Mouse (Mus musculus): ENCODE measurements around the gene Osbp2. TPM values are rescaled to one million over a fixed set of nuclear protein-coding genes. Genes with fewer than 3 reads are reported as not detected.
A peak's percentile ranks its signal among the peaks of the same experiment; 100 is the strongest.

Gene Osbp2
- polyA plus RNA-seq, 1 experiment from 2014 or later, result 0.33 TPM

GRCm38 (mm10) chr11:3860361-3860760 lies 3.3 kb downstream of the Osbp2 start:
- H3K36me3 ChIP-seq, result no peaks in the 10 kb centered on the region
- WGBS, result 71% methylated on average over 4 of the region's 4 CpGs

GRCm38 (mm10) chr11:3859778-3860177 lies 3.9 kb downstream of the Osbp2 start:
- no peak for ATAC-seq (ENCODE audit: extremely low read depth, insufficient number of reproducible peaks, low FRiP score, low TSS enrichment)
- Histone ChIP-seq H3K4me3 (no peak overlapping the region), H3K9me3 (no peaks in the 10 kb centered on the region; the same call in 1 of the 2 replicates), H3K9ac (no peak overlapping the region), H3K4me1 (peaks cover 16% of the 10 kb centered on the region), H3K4me2 (no peak overlapping the region), H3K27ac (replicated peaks) (no peak overlapping the region), H3K27me3 (replicated peaks) (peaks cover 35% of the 10 kb centered on the region), H3K36me3 (no peaks in the 10 kb centered on the region)
- 89% methylated on average over 4 of the region's 4 CpGs for WGBS

More at GRCm38 (mm10) chr11:3860361-3860760, 3.3 kb downstream of the Osbp2 start:
- no peaks in the 10 kb centered on the region for H3K9me3 ChIP-seq
- H3K4me1 ChIP-seq, result peaks cover 16% of the 10 kb centered on the region
- no peak overlapping the region for H3K4me3 ChIP-seq
- no peak overlapping the region for H3K9ac ChIP-seq
- H3K27me3 ChIP-seq (replicated peaks), result peaks cover 40% of the 10 kb centered on the region
- H3K27ac ChIP-seq (replicated peaks), result no peak overlapping the region
- no peak for ATAC-seq (ENCODE audit: extremely low read depth, insufficient number of reproducible peaks, low FRiP score, low TSS enrichment)
- H3K4me2 ChIP-seq, result no peak overlapping the region

- Histone ChIP-seq H3K9me3 (no peaks in the 10 kb centered on the region; the same call in 1 of the 2 replicates), H3K4me3 (no peak overlapping the region), H3K27me3 (replicated peaks) (peaks cover 19% of the 10 kb centered on the region), H3K4me1 (peaks cover 12% of the 10 kb centered on the region), H3K9ac (no peak overlapping the region), H3K27ac (replicated peaks) (no peak overlapping the region), H3K4me2 (no peak overlapping the region), H3K36me3 (no peaks in the 10 kb centered on the region)
- ATAC-seq (ENCODE audit: extremely low read depth, insufficient number of reproducible peaks, low FRiP score, low TSS enrichment), result no peak
- WGBS, result 71% methylated on average over 5 of the region's 5 CpGs
Observed at GRCm38 (mm10) chr11:3857902-3858301, 5.8 kb downstream of the Osbp2 start.

- WGBS, result 83% methylated on average over 5 of the region's 5 CpGs
- no peak overlapping the region for H3K27ac ChIP-seq (replicated peaks)
- H3K9me3 ChIP-seq, result no peaks in the 10 kb centered on the region; the same call in 1 of the 2 replicates
- H3K4me2 ChIP-seq, result no peak overlapping the region
- H3K9ac ChIP-seq, result no peak overlapping the region
- H3K36me3 ChIP-seq, result no peaks in the 10 kb centered on the region
- ATAC-seq (ENCODE audit: extremely low read depth, insufficient number of reproducible peaks, low FRiP score, low TSS enrichment), result no peak
- no peak overlapping the region for H3K4me3 ChIP-seq
- H3K4me1 ChIP-seq, result peaks cover 13% of the 10 kb centered on the region
- no peaks in the 10 kb centered on the region for H3K27me3 ChIP-seq (replicated peaks)
Observed at GRCm38 (mm10) chr11:3855846-3856245, 7.9 kb downstream of the Osbp2 start.

GRCm38 (mm10) chr11:3854156-3854555 lies 9.5 kb downstream of the Osbp2 start:
- no peak overlapping the region for H3K27ac ChIP-seq (replicated peaks)
- H3K4me2 ChIP-seq, result no peak overlapping the region
- ATAC-seq (ENCODE audit: extremely low read depth, insufficient number of reproducible peaks, low FRiP score, low TSS enrichment), result no peak
- H3K4me1 ChIP-seq, result peaks cover 13% of the 10 kb centered on the region
- no peaks in the 10 kb centered on the region for H3K27me3 ChIP-seq (replicated peaks)
- no peak overlapping the region for H3K4me3 ChIP-seq
- WGBS, result 82% methylated on average over 3 of the region's 3 CpGs
- no peaks in the 10 kb centered on the region; the same call in 1 of the 2 replicates for H3K9me3 ChIP-seq
- H3K36me3 ChIP-seq, result no peaks in the 10 kb centered on the region
- H3K9ac ChIP-seq, result no peak overlapping the region

- Histone ChIP-seq H3K4me1 (peaks cover 13% of the 10 kb centered on the region), H3K4me2 (no peak overlapping the region), H3K27me3 (replicated peaks) (no peaks in the 10 kb centered on the region), H3K4me3 (no peak overlapping the region), H3K27ac (replicated peaks) (peak overlapping the region; percentile 28; the same call in 1 of the 2 replicates), H3K36me3 (no peaks in the 10 kb centered on the region), H3K9ac (no peak overlapping the region), H3K9me3 (no peaks in the 10 kb centered on the region; the same call in 1 of the 2 replicates)
- ATAC-seq (ENCODE audit: extremely low read depth, insufficient number of reproducible peaks, low FRiP score, low TSS enrichment), result no peak
- 49% methylated on average over 5 of the region's 5 CpGs for WGBS
Observed at GRCm38 (mm10) chr11:3853481-3854034, 10.1 kb downstream of the Osbp2 start.

GRCm38 (mm10) chr11:3853031-3853430 lies 10.7 kb downstream of the Osbp2 start:
- Histone ChIP-seq H3K27me3 (replicated peaks) (no peaks in the 10 kb centered on the region), H3K36me3 (no peaks in the 10 kb centered on the region), H3K4me3 (no peak overlapping the region), H3K9me3 (no peaks in the 10 kb centered on the region; the same call in 1 of the 2 replicates), H3K9ac (no peak overlapping the region), H3K27ac (replicated peaks) (peak overlapping the region; percentile 28; the same call in 1 of the 2 replicates), H3K4me2 (no peak overlapping the region), H3K4me1 (peaks cover 16% of the 10 kb centered on the region)
- no peak for ATAC-seq (ENCODE audit: extremely low read depth, insufficient number of reproducible peaks, low FRiP score, low TSS enrichment)
- WGBS, result 88% methylated on average over 10 of the region's 10 CpGs

GRCm38 (mm10) chr11:3851872-3852271 lies 11.8 kb downstream of the Osbp2 start:
- Histone ChIP-seq H3K4me1 (peaks cover 18% of the 10 kb centered on the region), H3K4me2 (no peak overlapping the region), H3K4me3 (no peak overlapping the region), H3K36me3 (no peaks in the 10 kb centered on the region), H3K9me3 (no peaks in the 10 kb centered on the region; the same call in 1 of the 2 replicates), H3K27me3 (replicated peaks) (no peaks in the 10 kb centered on the region), H3K9ac (no peak overlapping the region), H3K27ac (replicated peaks) (no peak overlapping the region)
- WGBS, result 72% methylated on average over 4 of the region's 4 CpGs
- ATAC-seq (ENCODE audit: extremely low read depth, insufficient number of reproducible peaks, low FRiP score, low TSS enrichment), result no peak

GRCm38 (mm10) chr11:3850746-3851277 lies 12.9 kb downstream of the Osbp2 start:
- no peak for ATAC-seq (ENCODE audit: extremely low read depth, insufficient number of reproducible peaks, low FRiP score, low TSS enrichment)
- Histone ChIP-seq H3K9ac (no peak overlapping the region), H3K4me3 (no peak overlapping the region), H3K4me2 (no peak overlapping the region), H3K4me1 (peaks cover 18% of the 10 kb centered on the region), H3K36me3 (no peaks in the 10 kb centered on the region), H3K27ac (replicated peaks) (no peak overlapping the region), H3K9me3 (no peaks in the 10 kb centered on the region; the same call in 1 of the 2 replicates), H3K27me3 (replicated peaks) (no peaks in the 10 kb centered on the region)
- 59% methylated on average over 5 of the region's 5 CpGs for WGBS

GRCm38 (mm10) chr11:3850315-3850614 lies 13.4 kb downstream of the Osbp2 start:
- H3K9me3 ChIP-seq, result no peaks in the 10 kb centered on the region; the same call in 1 of the 2 replicates
- H3K9ac ChIP-seq, result no peak overlapping the region
- 60% methylated on average over 2 of the region's 2 CpGs for WGBS
- H3K27ac ChIP-seq (replicated peaks), result no peak overlapping the region
- no peak overlapping the region for H3K4me3 ChIP-seq
- ATAC-seq (ENCODE audit: extremely low read depth, insufficient number of reproducible peaks, low FRiP score, low TSS enrichment), result no peak
- no peaks in the 10 kb centered on the region for H3K36me3 ChIP-seq
- no peak overlapping the region for H3K4me2 ChIP-seq
- H3K4me1 ChIP-seq, result peaks cover 18% of the 10 kb centered on the region
- no peaks in the 10 kb centered on the region for H3K27me3 ChIP-seq (replicated peaks)

GRCm38 (mm10) chr11:3849469-3850314 lies 14.0 kb downstream of the Osbp2 start:
- no peak overlapping the region for H3K9ac ChIP-seq
- 72% methylated on average over 15 of the region's 15 CpGs for WGBS
- H3K36me3 ChIP-seq, result no peaks in the 10 kb centered on the region
- no peak overlapping the region for H3K27ac ChIP-seq (replicated peaks)
- no peak for ATAC-seq (ENCODE audit: extremely low read depth, insufficient number of reproducible peaks, low FRiP score, low TSS enrichment)
- H3K4me2 ChIP-seq, result no peak overlapping the region
- H3K4me1 ChIP-seq, result peaks cover 23% of the 10 kb centered on the region
- no peaks in the 10 kb centered on the region for H3K27me3 ChIP-seq (replicated peaks)
- H3K4me3 ChIP-seq, result no peak overlapping the region
- no peaks in the 10 kb centered on the region; the same call in 1 of the 2 replicates for H3K9me3 ChIP-seq
